Mouse (Mus musculus): ENCODE data around the gene Chad.

Gene Chad

GRCm38 (mm10) chr11:94587511-94587910 is 22.7 kb downstream of the Chad start:
- TF ChIP-seq GATA4 (IDR thresholded peaks at IDR 0.05; ENCODE audit: insufficient replicate concordance, low read length) = no peak

- TF ChIP-seq GATA4 (IDR thresholded peaks at IDR 0.05; ENCODE audit: insufficient replicate concordance, low read length) = no peak
These were observed 31.5 kb downstream of the Chad start for GRCm38 (mm10) chr11:94596311-94596852.

- TF ChIP-seq GATA4 (IDR thresholded peaks at IDR 0.05; ENCODE audit: insufficient replicate concordance, low read length) = no peak
These were observed 32.5 kb downstream of the Chad start for GRCm38 (mm10) chr11:94597319-94597718.

GRCm38 (mm10) chr11:94598437-94599120 is 33.7 kb downstream of the Chad start:
- no peak for TF ChIP-seq GATA4 (IDR thresholded peaks at IDR 0.05; ENCODE audit: insufficient replicate concordance, low read length)

GRCm38 (mm10) chr11:94600447-94600846 is 35.6 kb downstream of the Chad start:
- TF ChIP-seq GATA4 (IDR thresholded peaks at IDR 0.05; ENCODE audit: insufficient replicate concordance, low read length) = no peak

- no peak for TF ChIP-seq GATA4 (IDR thresholded peaks at IDR 0.05; ENCODE audit: insufficient replicate concordance, low read length)
These were observed 36.8 kb downstream of the Chad start, which contains the start of gene Acsf2 for GRCm38 (mm10) chr11:94601321-94602281. TSS of gene Acsf2 (minus strand) at chr11:94601871.

GRCm38 (mm10) chr11:94602356-94602955 is 37.6 kb downstream of the Chad start:
- no peak for TF ChIP-seq GATA4 (IDR thresholded peaks at IDR 0.05; ENCODE audit: insufficient replicate concordance, low read length)

- TF ChIP-seq GATA4 (IDR thresholded peaks at IDR 0.05; ENCODE audit: insufficient replicate concordance, low read length) = no peak
These were observed 46.2 kb downstream of the Chad start for GRCm38 (mm10) chr11:94610744-94611740.

- TF ChIP-seq GATA4 (IDR thresholded peaks at IDR 0.05; ENCODE audit: insufficient replicate concordance, low read length) = no peak
These were observed 49.8 kb downstream of the Chad start for GRCm38 (mm10) chr11:94614603-94615002.

- no peak for TF ChIP-seq GATA4 (IDR thresholded peaks at IDR 0.05; ENCODE audit: insufficient replicate concordance, low read length)
These were observed 50.6 kb downstream of the Chad start for GRCm38 (mm10) chr11:94615494-94615893.

- no peak for TF ChIP-seq GATA4 (IDR thresholded peaks at IDR 0.05; ENCODE audit: insufficient replicate concordance, low read length)
These were observed 52.8 kb downstream of the Chad start for GRCm38 (mm10) chr11:94617646-94618045.
